Mouse (Mus musculus) megakaryocyte-erythroid progenitor cell, adult 5-6 weeks (primary cell): Measurements from ENCODE around the gene Rbm17. TPM values are rescaled to one million over a fixed set of nuclear protein-coding genes. Genes with fewer than 3 reads are reported as not detected.

ENCODE experiments used
- ATAC-seq: replicated peaks from 2 replicates; pipeline ENCODE4 v1.8.0; 2016; ENCODE audit warnings: mild to moderate bottlenecking, inconsistent platforms; ENCODE audit not compliant: severe bottlenecking, poor library complexity, low FRiP score, low TSS enrichment
- total RNA-seq, 2 experiments: library from RNA; stranded (forward) in 1 of 2; stranded (reverse) in 1 of 2; fragments of 200-1000, 215-1000 nt in 1 of 2; fragments of >200 nt in 1 of 2; fragmentation: Nextera tagmentation in 1 of 2; gene quantifications; 2 replicates each; pipeline ENCODE4 v1.2.3; 2014 to 2017

Gene Rbm17
- total RNA-seq, 2 experiments from 2014 or later, result 167 to 214 TPM

- peak; percentile 98 for ATAC-seq
Measured at GRCm38 (mm10) chr2:11602506-11603489, 1.2 kb downstream of the Rbm17 start.

- ATAC-seq, result no peak
Measured at GRCm38 (mm10) chr2:11601795-11602194, 2.2 kb downstream of the Rbm17 start.

DNA sequence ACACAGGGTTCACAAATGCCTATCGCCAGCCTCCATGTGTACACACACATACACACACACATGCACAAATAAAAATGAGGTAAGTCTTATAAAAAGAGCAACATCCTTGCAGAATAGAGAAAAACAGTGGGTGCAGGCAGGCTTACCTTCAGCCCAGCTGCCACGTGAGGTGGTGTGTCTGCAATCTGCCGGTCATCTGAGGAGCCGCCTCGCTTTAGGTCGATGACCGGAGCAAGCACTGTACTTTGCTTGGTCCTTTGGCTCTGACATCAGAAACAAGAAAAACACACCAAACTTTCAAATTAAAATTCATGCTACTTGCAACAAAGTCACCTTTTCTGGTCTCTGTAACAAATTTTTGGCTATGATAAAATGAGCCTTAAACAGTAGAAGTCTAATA is 6.0 kb downstream of the Rbm17 start:
- ATAC-seq, result no peak

GRCm38 (mm10) chr2:11596690-11597089 is 7.3 kb downstream of the Rbm17 start:
- ATAC-seq, result no peak

DNA sequence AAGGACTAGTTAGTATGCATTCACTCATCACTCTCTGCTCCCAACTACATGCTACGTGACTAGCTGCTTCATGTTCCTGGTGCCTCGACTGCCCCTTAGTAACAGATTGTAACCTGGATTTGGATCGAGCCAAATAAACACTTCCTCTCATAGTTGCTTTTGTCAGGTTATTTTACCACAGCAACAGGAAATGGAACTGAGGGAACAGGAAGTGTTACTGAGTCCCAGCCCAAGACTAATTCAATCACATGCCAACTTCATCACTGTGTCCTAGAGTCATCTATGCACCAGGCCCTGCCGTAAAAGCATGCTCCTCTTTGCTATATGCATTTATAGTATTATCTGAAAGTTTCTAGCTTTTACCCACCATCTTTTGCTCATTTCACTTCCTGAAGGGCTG is 16.0 kb downstream of the Rbm17 start:
- ATAC-seq, result no peak

DNA sequence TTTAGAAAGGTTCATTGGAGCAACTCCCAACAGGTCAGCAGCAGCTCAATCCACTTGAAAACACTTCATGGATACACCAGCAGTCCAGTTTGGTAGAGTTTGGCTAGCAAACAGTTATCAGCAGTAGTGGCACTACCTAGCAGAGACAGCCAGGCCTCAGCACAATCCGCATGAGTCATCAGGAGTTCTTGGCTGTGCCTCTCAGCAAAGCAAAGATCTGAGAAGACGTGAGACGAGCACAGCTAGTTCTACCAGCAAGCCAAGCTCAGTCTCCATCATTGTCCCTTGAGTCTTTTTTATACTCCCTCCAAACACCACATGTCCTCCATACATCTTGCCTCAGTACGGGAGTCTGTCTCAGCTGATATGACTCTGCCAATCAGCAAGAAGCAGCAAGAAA is 24.6 kb downstream of the Rbm17 start:
- ATAC-seq, result no peak

- no peak for ATAC-seq
Measured at GRCm38 (mm10) chr2:11578187-11578586, 25.8 kb downstream of the Rbm17 start.

DNA sequence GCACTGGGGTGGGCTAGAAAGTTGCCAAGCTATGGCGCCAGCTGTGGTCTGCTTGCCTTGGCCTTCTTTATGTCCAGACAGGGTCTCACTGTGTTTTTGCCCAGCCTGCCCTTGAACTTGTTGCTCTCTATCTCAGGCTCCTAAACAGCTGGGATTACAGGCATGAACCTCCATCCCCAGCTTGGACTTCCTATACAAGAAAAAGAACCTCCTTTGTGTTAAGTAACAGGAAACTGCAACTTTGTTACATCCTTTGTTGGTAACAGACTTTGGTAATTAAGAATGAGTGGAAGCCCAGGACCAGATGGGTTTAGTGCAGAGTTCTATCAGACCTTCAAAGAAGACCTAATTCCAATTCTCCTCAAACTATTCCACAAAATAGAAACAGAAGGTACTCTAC is 30.3 kb downstream of the Rbm17 start:
- no peak for ATAC-seq

GRCm38 (mm10) chr2:11571004-11571535 is 32.9 kb downstream of the Rbm17 start:
- ATAC-seq, result no peak

GRCm38 (mm10) chr2:11568471-11568870 is 35.5 kb downstream of the Rbm17 start:
- no peak for ATAC-seq

- peak; percentile 61; the same call in 1 of the 2 replicates for ATAC-seq
Measured at GRCm38 (mm10) chr2:11567781-11568362, 36.1 kb downstream of the Rbm17 start.

DNA sequence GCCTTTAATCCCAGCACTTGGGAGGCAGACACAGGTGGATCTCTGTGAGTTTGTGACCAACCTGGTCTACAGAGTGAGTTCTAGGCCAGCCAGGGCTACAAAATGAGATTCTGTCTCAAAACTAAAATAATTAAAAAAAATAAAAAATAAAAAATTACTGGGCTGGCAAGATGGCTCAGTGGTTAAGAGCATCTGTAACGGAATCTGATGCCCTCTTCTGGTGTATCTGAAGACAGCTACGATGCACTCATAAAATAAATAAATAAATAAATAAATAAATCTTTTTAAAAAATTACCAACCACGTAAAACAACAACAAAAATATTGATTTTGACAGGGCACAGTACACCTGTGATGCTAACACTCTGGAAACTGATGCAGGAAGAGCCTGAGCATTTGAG is 37.1 kb downstream of the Rbm17 start:
- ATAC-seq, result no peak

GRCm38 (mm10) chr2:11566241-11566640 is 37.7 kb downstream of the Rbm17 start:
- 0 out of 2 replicates have a peak, but pooled peaks have one; percentile 27 for ATAC-seq

GRCm38 (mm10) chr2:11564768-11565167 is 39.2 kb downstream of the Rbm17 start:
- ATAC-seq, result no peak

GRCm38 (mm10) chr2:11563256-11563655 is 40.7 kb downstream of the Rbm17 start:
- no peak for ATAC-seq

GRCm38 (mm10) chr2:11558654-11559053 is 45.3 kb downstream of the Rbm17 start:
- ATAC-seq, result no peak

DNA sequence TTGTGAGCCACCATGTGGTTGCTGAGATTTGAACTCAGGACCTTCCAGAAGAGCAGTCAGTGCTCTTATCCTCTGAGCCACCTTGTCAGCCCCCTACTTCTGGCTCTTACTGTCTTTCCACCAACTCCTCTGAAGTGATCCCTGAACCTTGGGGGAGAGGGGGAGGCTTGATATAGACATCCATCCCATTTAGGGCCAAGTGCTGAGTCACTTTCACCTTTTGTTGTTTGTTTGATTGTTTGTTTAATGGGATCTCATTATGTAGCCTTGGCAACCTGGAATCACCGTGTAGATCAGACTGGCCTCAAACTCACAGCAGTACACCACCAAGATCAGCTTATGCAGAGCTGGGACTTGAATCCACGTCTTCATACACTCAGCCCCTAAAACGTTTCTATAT is 46.7 kb downstream of the Rbm17 start:
- ATAC-seq, result no peak

DNA sequence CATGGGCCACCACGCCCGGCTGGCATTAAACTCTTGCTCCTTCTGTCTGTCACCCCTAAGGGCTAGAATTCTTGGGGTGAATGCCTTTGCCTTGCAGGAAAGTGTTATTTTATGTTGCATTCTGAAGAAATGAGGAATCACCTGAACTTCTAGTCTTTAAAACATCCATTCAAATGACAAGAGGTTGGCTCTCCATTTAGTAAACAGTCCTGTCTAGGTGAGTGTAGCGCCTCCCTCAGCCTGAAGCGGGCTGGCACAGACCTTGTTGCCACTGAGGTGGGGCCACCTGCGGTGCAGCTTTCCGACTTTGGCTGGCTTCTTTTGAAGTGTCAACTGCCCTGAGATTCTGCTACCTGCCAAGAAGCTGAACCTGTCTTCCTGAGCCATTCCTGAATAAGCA is 48.6 kb downstream of the Rbm17 start:
- no peak for ATAC-seq

- ATAC-seq, result peak; percentile 77
Measured at GRCm38 (mm10) chr2:11553471-11554400, 50.2 kb downstream of the Rbm17 start, which contains the start of gene Pfkfb3. Gene Pfkfb3 (minus strand): TSS chr2:11554077.
